Comparison of ENCODE assay signal across 9 mouse cellular contexts in the genomic region with DNA sequence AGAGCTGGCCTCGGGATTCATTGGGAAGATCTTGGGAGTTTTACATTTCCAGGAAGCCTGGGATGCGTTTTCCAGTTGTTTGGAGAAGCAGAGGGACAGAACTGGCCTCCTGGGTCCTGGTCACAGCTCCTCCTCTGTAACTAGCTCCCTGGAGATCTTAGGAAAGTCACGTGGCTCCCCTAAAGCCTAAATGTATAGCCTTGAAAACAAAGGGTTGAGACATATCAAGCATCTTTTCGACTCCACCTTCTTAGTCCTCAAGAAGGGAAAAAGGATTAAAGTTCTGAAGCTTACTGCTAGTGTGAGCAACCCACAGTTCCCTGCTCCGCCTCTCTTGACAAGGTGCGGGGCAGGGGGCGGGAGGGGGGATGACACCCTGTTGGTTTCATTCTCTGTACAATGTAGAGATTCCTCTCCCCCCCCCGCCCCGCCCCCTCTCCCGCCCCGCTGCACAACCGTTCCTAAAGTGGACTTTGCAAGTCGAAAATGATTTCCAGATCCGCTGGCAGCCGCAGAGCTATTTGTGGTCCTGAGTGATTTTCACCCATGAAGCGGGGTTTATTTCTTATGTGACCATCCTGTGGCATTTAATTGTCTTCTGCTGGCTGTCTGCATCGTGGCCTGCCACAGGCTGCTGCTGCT. TPM values are rescaled to one million over a fixed set of nuclear protein-coding genes. Genes with fewer than 3 reads are reported as not detected.
A peak's percentile ranks its signal among the peaks of the same experiment; 100 is the strongest.
DNase-seq lines count a peak whose midpoint lies in the region; ATAC-seq and TF ChIP-seq lines count a peak whose summit lies in the region.
"Had no signal": no experiment of that assay in that cellular context is flagged by ENCODE, and none has a peak within 500 bp of the region (broad histone marks: within the 10 kb centered on the region; RNA-seq: fewer than 3 reads in every experiment).

No protein-coding gene starts in this region.

- peaks cover 3% of the 10 kb centered on the region; the same call in 1 of the 2 replicates for H3K4me1 ChIP-seq in lung, embryonic 14.5 days (ENCODE audit: insufficient read depth)
- peaks cover 5% of the 10 kb centered on the region; the same call in 1 of the 2 replicates for H3K4me1 ChIP-seq in lung, adult 2 months (ENCODE audit: control insufficient read depth, insufficient read depth, low read length)
- peaks cover 10 to 26% of the 10 kb centered on the region in 2 experiments for H3K4me1 ChIP-seq in heart, embryonic 14.5 days (ENCODE audit: control insufficient read depth in 2 of 2, insufficient read depth in 2 of 2, low read length in 2 of 2)
- H3K4me1 ChIP-seq in stomach, embryonic 15.5 days = peaks cover 13% of the 10 kb centered on the region

- H3K9me3 ChIP-seq in lung, embryonic 14.5 days (ENCODE audit: low read depth, low read length) = no peaks in the 10 kb centered on the region
- no peaks in the 10 kb centered on the region for H3K9me3 ChIP-seq in heart, embryonic 14.5 days (ENCODE audit: control insufficient read depth, low read length)
- no peaks in the 10 kb centered on the region for H3K9me3 ChIP-seq in stomach, embryonic 15.5 days
- H3K9me3 ChIP-seq: G1E had no signal

- H3K4me3 ChIP-seq in lung, embryonic 14.5 days (ENCODE audit: low read depth, low read length) = peak overlapping the region; percentile 17; the same call in 1 of the 2 replicates
- no peak overlapping the region for H3K4me3 ChIP-seq in lung, adult 2 months (replicated peaks; ENCODE audit: extremely low read depth, low read depth, low read length)
- H3K4me3 ChIP-seq in heart, embryonic 14.5 days (ENCODE audit: control insufficient read depth in 1 of 2, insufficient read depth in 1 of 2, low read depth in 1 of 2, low read length in 2 of 2) = peak overlapping the region; percentile 27 to 35
- no peak overlapping the region; the same call in 1 of the 2 replicates for H3K4me3 ChIP-seq in stomach, embryonic 15.5 days (replicated peaks)

- ATAC-seq in lung, embryonic 14.5 days (ENCODE audit: insufficient read depth) = no peak
- no peak for ATAC-seq in heart, embryonic 14.5 days (ENCODE audit: insufficient number of reproducible peaks, insufficient read depth, low FRiP score, low read depth)
- ATAC-seq in stomach, embryonic 15.5 days (ENCODE audit: insufficient read depth, low FRiP score, low read depth) = no peak

- peak overlapping the region; percentile 56 for H3K4me2 ChIP-seq in lung, embryonic 14.5 days
- H3K4me2 ChIP-seq in heart, embryonic 14.5 days (ENCODE audit: low read length) = peak overlapping the region; percentile 68
- H3K4me2 ChIP-seq in stomach, embryonic 15.5 days = peak overlapping the region; percentile 46

- no peaks in the 10 kb centered on the region for H3K27me3 ChIP-seq in lung, embryonic 14.5 days (ENCODE audit: insufficient read depth, low read length)
- H3K27me3 ChIP-seq in heart, embryonic 14.5 days (ENCODE audit: control insufficient read depth, insufficient read depth, low read length) = no peaks in the 10 kb centered on the region
- no peaks in the 10 kb centered on the region for H3K27me3 ChIP-seq in stomach, embryonic 15.5 days (replicated peaks)

- no peaks in the 10 kb centered on the region for H3K36me3 ChIP-seq in lung, embryonic 14.5 days (ENCODE audit: insufficient read depth)
- H3K36me3 ChIP-seq in heart, embryonic 14.5 days (ENCODE audit: control insufficient read depth, insufficient read depth, low read length) = no peaks in the 10 kb centered on the region
- no peaks in the 10 kb centered on the region for H3K36me3 ChIP-seq in stomach, embryonic 15.5 days
- H3K36me3 ChIP-seq: G1E had no signal

- peak; percentile 43 for DNase-seq in lung, embryonic 14.5 days
- DNase-seq in lung, adult 2 months = no peak
- DNase-seq in liver = peak; percentile 5
- DNase-seq in left cerebral cortex, adult 11 months (ENCODE audit: low spot score) = no peak
- no peak for DNase-seq in right cerebral cortex, adult 2 months (ENCODE audit: low spot score in 2 of 2)
- no peak for DNase-seq in urinary bladder, adult 18-20 months (ENCODE audit: low spot score in 2 of 2)

- peak overlapping the region; percentile 23; the same call in 1 of the 2 replicates for H3K9ac ChIP-seq in lung, embryonic 14.5 days
- H3K9ac ChIP-seq in heart, embryonic 14.5 days (ENCODE audit: low read length) = peak overlapping the region; percentile 59
- no peak overlapping the region for H3K9ac ChIP-seq in stomach, embryonic 15.5 days

- H3K27ac ChIP-seq in lung, embryonic 14.5 days (ENCODE audit: low read depth) = no peak overlapping the region; the same call in 1 of the 2 replicates
- H3K27ac ChIP-seq in heart, embryonic 14.5 days (replicated peaks in 1 of 2; ENCODE audit: control insufficient read depth in 1 of 2, insufficient read depth in 1 of 2, low read depth in 2 of 2, low read length in 2 of 2) = peak overlapping the region; percentile 1 to 32; a peak in 1 of 4 replicates
- H3K27ac ChIP-seq in stomach, embryonic 15.5 days = no peak overlapping the region

- no peak for TF ChIP-seq POLR2A in lung, adult 2 months (IDR thresholded peaks at IDR 0.05; ENCODE audit: borderline replicate concordance, extremely low read depth, low read depth, low read length)

- TF ChIP-seq CTCF in lung, embryonic 14.5 days (IDR thresholded peaks at IDR 0.05; ENCODE audit: low read depth) = no peak
- TF ChIP-seq CTCF in lung, adult 2 months (IDR thresholded peaks at IDR 0.05; ENCODE audit: insufficient read depth, low read length) = no peak

- WGBS in lung, embryonic 14.5 days = 7% methylated on average over 17 of the region's 17 CpGs
- 7% methylated on average over 17 of the region's 17 CpGs for WGBS in lung, adult 2 months
- 10% methylated on average over 17 of the region's 17 CpGs for WGBS in heart, embryonic 14.5 days
- WGBS in stomach, embryonic 15.5 days = 9% methylated on average over 17 of the region's 17 CpGs

RNA-seq across cellular contexts. Expression of gene Stmnd1, which starts 0.6 kb away (rescaled TPM):
- not detected in 2 replicates for polyA plus RNA-seq in lung, embryonic 14.5 days (2014; fragmentation: Nextera tagmentation; extraction: Ambion mirVana)
- polyA plus RNA-seq in lung, adult 2 months (2012; rRNA removed) = 1.3 and 2.4 TPM in 2 replicates
- 0.30 TPM in 1 of 2 replicates, not detected in the other for polyA plus RNA-seq in heart, embryonic 14.5 days (2014; fragmentation: Nextera tagmentation; extraction: Ambion mirVana)
- polyA plus RNA-seq in stomach, embryonic 15.5 days (2015; fragmentation: Nextera tagmentation; extraction: Ambion mirVana) = 0.09 TPM in 1 of 2 replicates, not detected in the other
- polyA plus RNA-seq: G1E had no signal

Comparison
In these comparisons a context has a peak if more than half of its experiments do, and no peak if none do; other contexts are left out.
1. DNase-seq: peak in lung, embryonic 14.5 days (single experiment) and liver (single experiment); none in lung, adult 2 months (single experiment), left cerebral cortex, adult 11 months (single experiment), right cerebral cortex, adult 2 months (0 of 2) and urinary bladder, adult 18-20 months (0 of 2).
2. H3K4me3 ChIP-seq: peak in lung, embryonic 14.5 days (single experiment) and heart, embryonic 14.5 days (2 of 2); none in lung, adult 2 months (single experiment) and stomach, embryonic 15.5 days (single experiment).
3. H3K27ac ChIP-seq: peak in heart, embryonic 14.5 days (2 of 2); none in lung, embryonic 14.5 days (single experiment) and stomach, embryonic 15.5 days (single experiment).
4. Peak in every context shown above with its lines, with median percentiles within 50 percentile points of each other: H3K4me2 ChIP-seq.